Mouse (Mus musculus) spleen, postnatal 4 days (tissue): ENCODE data around the gene Krt12.
A peak's percentile ranks its signal among the peaks of the same experiment; 100 is the strongest.

ENCODE experiments used
- DNase-seq, 2 experiments: peaks; one replicate each; pipeline ENCODE4 v3.0.0; 2022; ENCODE audit warnings: low spot score in 2 of 2

Gene Krt12

DNA sequence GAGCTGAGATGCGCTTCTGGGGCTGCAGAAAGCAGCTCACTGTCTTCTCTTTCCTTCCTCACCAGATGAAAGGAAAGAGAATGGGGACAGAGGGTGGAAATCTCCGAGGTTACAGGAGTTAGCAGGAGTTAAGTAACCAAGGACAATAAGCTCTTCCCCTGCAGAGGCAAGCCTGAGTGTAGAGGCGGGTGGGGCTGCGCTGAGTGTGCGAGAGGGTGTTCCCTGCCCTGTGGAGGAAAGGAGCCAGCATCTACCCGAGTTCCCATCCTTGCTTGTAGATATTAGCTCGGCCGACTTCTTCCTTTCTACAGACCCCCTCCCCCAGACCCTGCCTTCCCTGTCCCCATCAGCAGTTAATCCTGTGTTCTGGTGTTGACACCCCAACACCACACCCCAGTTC is 23.2 kb downstream of the Krt12 start:
- DNase-seq = no peak

DNA sequence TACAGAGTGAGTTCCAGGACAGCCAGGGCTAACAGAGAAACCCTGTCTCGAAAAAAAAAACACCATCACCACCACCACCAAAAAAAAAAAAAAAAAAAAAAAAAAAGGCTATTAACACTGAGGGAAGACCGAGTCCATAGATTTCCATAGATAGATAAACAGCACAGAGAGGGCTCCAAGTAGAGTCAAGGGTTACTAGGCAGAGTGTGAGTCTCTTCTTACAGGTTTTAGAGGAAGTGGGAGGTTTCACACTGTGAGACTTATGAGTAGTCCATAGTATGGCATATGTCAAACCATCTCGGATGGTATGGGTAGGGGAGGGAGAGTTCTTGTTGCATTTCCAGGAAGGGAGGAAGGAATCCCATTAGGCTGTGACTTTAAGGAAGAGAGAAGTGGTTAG is 24.0 kb downstream of the Krt12 start:
- no peak for DNase-seq

DNA sequence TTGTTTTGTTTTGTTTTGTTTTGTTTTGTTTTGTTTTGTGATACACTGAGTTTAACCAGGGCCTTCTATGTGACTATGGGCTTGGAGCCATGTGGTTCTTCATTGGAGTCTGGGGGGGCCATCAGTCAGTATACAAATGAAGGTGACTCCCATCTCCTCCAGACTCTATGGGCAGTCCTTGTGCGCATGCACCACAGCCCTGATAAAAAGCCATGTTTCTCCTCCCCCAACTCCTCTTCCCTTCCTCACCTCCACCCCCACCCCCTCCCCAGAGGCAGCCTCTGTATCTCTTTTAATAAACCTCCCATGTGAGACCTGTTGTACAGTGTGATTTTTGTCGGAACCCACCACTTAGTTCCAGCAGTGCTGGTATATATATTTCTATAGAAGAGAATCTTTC is 25.4 kb downstream of the Krt12 start:
- no peak for DNase-seq

- DNase-seq = no peak
These were observed 26.0 kb downstream of the Krt12 start for GRCm38 (mm10) chr11:99396034-99396433.

- DNase-seq = no peak
These were observed 29.6 kb downstream of the Krt12 start for GRCm38 (mm10) chr11:99392492-99392891.

DNA sequence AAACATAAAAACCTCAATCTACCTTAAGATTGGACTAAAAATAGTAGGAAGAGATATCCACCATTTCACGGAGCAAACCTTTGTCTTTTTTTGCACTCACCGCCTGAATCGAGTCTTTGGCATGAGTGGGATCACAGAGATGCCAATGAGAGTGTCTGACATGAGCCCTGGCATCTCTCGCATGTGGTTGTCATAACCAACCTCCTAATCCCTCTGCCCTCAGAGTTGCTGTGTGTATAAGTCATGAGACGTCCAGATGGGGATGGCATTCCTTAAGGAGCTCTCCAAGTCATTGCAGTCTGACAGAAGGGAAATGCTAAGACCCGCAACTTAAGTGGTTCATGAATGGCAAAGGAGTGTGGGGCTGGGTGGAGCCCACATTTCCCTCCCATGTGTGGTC is 30.7 kb downstream of the Krt12 start:
- DNase-seq = no peak

DNA sequence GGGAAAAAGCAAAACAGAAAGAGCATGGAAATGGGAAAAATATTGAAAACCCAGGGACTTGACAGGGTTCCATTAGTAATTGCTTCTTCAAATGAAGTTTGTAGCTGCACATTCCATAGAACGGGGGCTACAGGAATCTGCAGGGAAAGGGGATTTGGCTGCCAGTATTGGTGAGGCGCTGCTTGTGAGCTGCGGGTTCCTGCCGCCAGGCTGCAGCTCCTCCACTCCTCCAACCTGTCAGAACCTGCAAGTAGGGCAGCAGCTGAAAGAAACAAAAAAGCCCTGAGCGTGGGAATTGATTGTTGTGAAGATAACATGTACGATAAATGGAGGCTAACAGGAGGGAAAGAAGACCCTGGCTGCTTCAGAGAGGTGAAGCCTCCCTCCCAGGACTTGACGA is 31.2 kb downstream of the Krt12 start:
- no peak for DNase-seq

- no peak for DNase-seq
These were observed 32.8 kb downstream of the Krt12 start, which contains the start of gene Krt10 for GRCm38 (mm10) chr11:99389264-99389663. Gene Krt10, minus strand, starts transcription at chr11:99389364.

GRCm38 (mm10) chr11:99388661-99389060 is 33.4 kb downstream of the Krt12 start:
- DNase-seq = no peak

DNA sequence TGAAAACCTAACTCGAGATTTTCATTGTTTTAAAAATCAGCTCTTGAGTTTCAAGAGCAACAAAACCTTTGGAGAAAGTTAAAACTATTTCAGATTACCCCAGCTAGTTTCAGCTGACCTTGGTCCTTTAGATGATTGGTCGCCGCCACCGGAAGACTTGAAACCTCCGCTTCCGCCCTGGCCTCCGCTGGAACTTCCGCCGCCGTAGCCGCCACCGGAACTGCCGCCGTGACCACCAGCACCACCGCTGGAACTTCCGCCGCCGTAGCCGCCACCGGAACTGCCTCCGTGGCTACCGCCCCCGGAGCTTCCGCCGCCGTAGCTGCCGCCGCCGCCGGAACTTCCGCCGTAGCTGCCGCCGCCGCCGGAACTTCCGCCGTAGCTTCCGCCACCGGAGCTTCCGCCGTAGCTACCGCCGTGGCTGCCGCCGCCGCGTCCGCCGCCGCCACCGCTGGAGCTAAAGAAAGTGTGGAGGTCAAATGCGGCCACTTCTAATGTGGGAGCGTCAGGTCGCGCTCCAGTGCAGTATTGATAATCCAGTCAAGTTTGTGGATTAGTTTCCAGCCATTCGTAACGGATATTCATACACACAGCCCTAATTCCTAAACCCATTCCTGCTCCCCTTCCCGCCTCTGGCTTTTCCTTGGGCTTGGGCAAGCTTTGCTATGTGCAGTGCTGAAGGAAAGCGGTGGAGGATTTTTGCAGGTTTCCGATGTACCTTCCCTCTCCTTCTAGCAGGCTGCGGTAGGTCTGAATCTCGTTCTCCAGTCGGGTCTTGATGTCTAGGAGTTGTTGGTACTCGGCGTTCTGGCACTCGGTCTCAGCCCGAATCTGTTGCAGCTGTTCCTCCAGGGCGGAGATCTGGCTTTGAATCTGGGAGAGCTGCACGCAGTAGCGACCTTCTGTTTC is 36.0 kb downstream of the Krt12 start:
- peak; percentile 76 to 88 for DNase-seq

GRCm38 (mm10) chr11:99379568-99379967 is 42.5 kb downstream of the Krt12 start:
- DNase-seq = peak; percentile 58 to 81

DNA sequence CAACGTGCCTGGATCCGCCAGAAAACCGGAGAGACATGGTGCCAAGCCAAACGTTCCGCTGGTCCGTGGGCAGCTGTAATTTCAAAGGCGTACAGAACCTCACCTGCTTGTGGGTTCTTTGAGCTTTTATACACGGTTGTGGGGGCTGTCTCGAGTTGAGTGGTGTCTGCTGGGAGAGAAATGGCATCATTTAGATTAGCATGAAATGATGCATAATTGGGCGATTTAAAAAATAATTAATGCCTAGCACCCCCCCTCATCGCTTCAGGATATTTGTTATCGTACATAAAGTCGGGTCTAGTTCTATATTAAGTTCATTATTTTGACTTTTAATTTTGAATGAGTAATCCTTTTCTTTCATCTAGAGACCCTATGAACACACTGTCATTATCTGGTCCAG is 47.3 kb downstream of the Krt12 start, which contains the start of gene Krt28:
Gene Krt28, minus strand, starts transcription at position 101 of the 400 bp plus-strand sequence.
- no peak for DNase-seq

GRCm38 (mm10) chr11:99369853-99370451 is 52.1 kb downstream of the Krt12 start:
- DNase-seq = no peak

- no peak for DNase-seq
These were observed 52.8 kb downstream of the Krt12 start for GRCm38 (mm10) chr11:99369229-99369628.

DNA sequence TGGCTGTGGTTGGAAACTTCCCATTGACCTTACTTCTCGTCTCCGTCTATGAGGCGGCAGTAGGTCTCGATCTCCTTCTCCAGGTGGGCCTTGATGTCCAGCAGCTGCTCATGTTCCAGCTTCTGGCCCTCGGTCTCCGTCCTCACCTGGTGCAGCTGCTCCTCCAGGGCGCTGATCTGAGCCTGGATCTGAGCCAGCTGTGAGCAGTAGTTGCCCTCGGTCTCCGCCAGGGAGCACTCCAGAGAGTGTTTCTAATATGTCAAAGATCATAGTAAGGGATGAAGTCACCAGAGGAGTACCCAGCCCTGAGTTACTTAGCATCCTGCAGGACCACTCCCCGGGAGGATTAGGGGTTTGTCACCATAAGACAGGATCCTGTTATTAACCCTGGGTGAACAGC is 55.3 kb downstream of the Krt12 start:
- DNase-seq = no peak
